Mouse (Mus musculus) yolk sac, embryonic 10.5 days (tissue): ENCODE measurements around the gene Tsnaxip1.
A peak's percentile ranks its signal among the peaks of the same experiment; 100 is the strongest.

Experiments used
- DNase-seq: peaks from one replicate; pipeline ENCODE4 v3.0.0-alpha.2; 2017; ENCODE audit warnings: low spot score

Tsnaxip1 gene

DNA sequence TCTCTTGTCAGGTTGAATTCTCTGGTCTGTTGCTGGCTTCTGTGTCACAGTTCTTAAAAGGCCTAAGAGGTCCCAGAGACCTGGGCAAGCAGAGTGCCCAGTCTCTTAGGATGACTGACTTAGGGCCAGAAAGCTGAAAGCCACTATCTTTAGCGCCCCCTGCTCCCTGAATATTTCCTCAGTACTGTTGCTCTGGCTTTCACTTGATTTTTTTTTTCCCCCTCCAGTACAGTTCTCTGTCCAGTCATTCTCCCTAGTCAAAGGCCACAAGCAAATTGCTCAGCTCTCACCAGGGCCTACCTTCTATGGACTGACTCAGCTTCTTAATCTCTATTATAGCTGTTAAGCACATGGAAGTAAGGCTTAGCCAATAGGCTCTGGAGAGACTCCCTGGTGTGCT lies 34.4 kb downstream of the Tsnaxip1 start:
- DNase-seq = no peak

DNA sequence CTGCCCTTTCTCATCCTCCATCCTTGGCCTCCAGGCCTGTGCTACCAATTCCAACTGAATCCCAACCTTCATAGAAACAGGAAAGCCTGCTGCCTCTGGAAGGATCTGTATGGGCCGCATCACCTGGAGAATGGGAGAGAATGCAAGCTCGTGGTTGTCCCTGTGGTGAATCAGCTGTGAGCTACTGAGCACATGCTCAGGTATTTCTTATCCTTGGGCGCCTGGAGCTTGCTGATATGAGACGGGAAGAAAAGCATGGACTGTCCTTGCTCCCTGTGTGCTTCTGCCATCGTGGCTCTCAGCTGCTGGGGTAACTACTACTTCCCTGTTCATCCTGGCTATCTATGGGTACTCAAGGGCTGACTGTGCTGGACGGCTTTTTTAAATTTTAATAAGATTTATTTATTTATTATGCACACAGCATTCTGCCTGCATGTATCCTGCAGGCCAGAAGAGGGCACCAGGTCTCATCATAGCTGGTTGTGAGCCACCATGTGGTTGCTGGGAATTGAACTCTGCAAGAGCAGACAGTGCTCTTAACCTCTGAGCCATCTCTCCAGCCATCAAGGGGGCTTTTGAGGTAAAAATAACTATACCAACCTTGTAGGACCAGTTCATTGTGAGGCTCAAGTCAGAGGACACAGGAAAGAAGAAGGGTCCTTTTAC lies 39.0 kb downstream of the Tsnaxip1 start:
- DNase-seq = no peak

DNA sequence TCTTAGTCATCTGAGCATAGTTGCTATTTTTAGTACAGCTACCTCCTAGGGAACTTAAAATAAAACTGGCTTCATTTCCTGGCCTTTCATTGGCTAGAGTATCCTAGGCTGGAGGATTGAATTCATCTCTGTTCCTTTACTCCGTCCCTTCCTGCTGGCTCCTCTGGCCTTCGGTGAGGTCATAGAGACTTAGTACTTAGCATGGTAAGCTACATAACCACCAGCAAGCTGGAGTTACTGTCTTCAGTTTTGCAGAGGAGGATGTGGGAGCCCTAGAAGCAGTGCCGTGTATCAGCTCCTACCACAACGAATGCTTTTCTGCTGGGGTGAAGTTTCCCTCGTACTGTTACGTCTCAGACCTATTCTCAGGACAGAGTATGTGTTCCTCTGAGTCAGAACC lies 46.8 kb downstream of the Tsnaxip1 start:
- no peak for DNase-seq

DNA sequence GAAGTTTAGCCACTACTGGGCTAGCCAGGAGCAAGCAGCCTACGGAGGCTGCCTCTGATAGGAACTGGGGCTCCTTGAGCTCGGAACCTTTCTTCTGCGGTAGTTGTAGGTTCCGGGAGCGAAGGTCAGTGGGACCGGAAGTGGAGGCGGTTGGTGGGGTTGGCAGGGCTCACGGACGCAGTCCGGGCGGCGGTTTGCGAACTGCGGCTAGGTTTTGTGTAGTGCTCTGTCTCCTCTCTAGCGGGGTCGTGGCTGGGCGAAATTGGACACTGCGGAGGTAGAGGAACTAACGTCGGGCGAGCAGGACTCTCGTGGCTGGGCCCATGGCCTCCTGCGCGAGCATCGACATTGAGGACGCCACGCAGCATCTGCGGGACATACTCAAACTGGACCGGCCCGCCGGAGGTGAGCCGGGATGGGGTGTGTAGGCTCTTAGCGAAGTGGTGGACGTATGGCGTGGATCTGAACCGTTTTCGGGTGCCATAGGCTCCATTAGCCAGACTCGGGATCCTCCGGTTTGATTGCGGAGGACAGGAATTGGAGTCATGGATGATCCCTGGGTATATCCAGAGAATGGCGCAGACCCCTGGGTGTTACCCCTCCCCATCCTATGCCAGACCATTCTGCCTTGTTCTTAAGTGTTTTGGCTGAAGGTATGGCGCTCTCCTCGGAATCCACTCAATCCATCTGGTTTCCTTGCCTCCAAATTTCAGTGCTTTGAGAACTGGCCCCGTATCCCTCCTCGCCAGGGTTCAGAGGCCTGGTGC lies 53.4 kb downstream of the Tsnaxip1 start, which contains the start of gene Edc4:
TSS of gene Edc4 (plus strand) at position 128 of the 767 bp plus-strand sequence.
- peak; percentile 87 for DNase-seq

DNA sequence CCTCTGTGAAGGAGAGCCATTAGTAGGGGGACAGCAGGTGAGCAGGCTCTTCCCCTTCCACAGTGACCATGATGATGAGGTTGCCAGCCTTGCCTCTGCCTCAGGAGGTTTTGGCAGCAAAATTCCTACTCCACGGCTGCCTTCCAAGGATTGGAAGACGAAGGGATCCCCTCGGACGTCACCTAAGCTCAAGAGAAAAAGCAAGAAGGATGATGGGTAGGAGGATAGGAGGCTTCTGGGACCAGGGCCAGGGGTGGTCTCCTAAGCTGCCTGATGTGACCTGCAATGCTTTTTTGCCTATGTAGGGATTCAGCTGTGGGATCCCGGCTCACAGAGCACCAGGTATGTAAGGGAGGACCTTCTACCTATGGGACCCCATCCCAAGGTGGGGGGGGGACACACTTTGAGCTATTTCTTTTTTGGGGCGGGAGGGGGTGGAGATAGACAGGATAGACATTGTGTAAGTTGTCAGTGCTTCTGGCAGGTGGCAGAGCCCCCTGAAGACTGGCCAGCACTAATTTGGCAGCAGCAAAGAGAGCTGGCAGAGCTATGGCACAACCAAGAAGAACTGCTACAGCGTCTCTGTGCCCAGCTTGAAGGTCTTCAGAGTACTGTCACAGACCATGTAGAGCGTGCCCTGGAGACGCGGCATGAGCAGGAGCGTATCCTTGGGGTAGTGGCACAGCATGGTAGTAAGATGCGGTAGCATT lies 62.4 kb downstream of the Tsnaxip1 start:
- DNase-seq = no peak

DNA sequence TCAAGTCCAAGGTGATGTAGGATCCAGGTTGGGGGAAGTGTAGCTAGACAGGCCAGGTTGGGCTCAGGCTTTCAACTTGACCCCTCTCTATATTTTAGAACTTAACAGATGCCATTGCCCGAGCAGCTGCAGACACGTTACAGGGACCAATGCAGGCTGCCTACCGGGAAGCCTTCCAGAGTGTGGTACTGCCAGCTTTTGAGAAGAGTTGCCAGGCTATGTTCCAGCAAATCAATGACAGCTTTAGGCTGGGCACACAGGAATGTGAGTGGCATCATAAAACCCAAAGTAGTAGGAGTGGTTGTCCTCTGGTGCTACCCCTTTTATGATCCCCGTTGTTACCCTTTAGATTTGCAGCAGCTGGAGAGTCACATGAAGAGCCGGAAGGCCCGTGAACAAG lies 63.3 kb downstream of the Tsnaxip1 start:
- no peak for DNase-seq

DNA sequence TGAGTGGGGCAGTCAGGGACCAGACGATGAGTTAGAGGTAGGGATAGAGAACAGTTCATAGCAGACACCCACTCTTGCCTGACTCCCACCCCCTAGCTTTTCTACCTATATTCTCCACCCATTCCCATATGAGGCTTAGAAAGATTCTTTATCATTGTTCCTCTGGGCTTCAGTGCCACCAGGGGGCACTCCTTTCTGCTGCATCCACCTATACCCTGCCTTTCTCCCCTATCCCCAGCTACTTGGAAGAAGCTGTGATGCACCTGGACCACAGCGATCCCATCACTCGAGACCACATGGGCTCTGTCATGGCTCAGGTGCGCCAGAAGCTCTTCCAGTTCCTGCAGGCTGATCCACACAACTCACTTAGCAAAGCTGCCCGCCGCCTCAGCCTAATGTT lies 64.9 kb downstream of the Tsnaxip1 start:
- DNase-seq = no peak

DNA sequence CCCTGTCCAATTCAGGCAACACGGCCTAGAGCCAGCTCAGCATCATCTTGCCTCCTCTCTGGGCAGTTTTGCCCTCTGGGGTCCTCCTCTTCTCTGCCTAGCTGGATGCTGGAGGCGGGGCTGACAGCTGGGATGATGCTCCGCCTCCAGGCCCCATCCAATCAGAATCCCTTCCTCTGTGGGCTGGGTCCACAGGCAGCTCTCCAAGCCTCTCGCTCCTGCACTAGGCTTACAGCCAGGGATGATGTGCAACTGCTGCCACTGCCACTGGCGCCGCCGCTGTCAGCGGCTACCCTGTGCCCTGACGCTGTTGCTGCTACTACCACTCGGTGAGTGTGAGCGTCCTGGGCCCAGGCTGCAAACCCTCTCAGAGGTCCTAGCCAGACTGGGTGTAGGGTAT lies 65.8 kb downstream of the Tsnaxip1 start, which contains the start of gene Nrn1l:
TSS of gene Nrn1l (plus strand) at position 229 of the 400 bp plus-strand sequence.
- DNase-seq = peak; percentile 40
